Mouse (Mus musculus) neutrophil, adult 5-6 weeks (primary cell): ENCODE measurements at regions not wholly inside any gene's neighbourhood (a gene's known extent, or its start where the extent isn't known, plus 50 kb on each side); places are given as distances from the start of the nearest gene placed in this dataset.

Source experiments
- ATAC-seq: fragments of 151-379, 151-347 bp; 2 replicates; pipeline ENCODE4 v1.8.0; 2017; ENCODE audit warnings: mild to moderate bottlenecking, moderate TSS enrichment; ENCODE audit not compliant: insufficient number of reproducible peaks, poor library complexity, low FRiP score, severe bottlenecking; ENCODE audit errors: extremely low read depth

- no peak for ATAC-seq
These were observed 181.7 kb upstream of the Klf14 start for GRCm38 (mm10) chr6:31140593-31140992.

GRCm38 (mm10) chr6:31141486-31141885, 182.6 kb upstream of the Klf14 start:
- no peak for ATAC-seq

DNA sequence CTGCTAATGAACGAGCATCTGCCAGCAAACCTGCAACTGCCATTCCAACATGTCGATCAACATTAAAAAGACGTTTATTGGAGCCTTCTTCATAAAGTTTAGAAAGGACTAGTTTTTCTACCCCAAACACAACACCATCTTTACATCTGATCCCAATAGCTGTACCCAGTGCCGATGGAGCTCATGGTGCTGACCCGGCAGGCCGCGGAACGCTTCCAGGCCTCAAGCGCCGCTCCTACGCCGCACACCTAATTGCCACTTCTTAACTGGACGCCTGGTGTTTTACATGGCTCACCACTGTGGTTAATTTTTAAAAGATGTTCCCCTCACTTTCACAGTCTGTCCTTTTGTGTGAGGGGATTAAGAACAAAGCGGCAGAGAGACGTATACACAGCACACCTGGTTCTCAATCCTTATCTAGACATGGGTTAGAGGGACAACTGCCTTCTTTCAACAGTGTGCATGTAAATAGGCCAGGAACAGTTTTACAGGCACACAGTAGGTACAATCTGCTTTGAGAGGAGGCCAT, 183.7 kb upstream of the Klf14 start:
- ATAC-seq = peak; percentile 45

- no peak for ATAC-seq
These were observed 186.8 kb upstream of the Klf14 start for GRCm38 (mm10) chr6:31145687-31146086.

DNA sequence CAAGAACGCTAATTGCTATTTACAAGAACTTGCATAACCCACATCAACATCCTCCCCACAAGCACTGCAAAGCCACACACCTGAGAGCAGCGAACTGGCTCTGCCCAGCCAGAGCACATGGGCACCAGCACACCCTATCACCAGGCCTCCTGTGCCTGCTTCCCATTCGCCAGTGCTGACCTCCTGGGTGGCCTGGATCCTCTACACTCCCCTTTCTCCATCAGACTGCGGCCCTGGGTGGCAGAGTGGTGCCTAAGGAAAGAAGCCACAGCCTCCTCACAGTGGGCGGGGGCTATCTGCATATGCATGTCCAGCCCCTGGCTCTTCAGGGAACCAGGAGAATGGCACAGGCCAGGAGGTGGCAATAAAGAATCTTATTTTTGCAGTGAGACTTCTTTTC, 187.9 kb upstream of the Klf14 start:
- ATAC-seq = no peak

DNA sequence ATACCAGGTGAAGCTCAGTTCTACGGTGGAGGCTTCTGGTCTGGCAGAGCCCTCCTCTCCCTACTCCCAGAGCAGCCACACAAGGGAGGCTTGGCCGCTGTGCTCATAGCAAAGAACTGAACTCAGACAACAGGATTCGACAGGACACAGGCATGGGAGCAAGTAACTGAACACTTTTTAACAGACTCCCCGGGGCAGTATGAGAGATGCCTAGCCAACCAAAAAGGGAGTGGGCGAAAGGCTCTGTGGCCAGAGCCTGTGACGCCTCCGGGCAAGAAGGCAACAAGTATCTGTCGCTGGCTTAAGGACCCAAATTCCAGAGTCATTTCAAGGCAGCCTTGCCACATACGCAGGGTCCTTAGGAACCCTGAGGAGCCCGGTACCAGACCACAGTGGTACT, 188.8 kb upstream of the Klf14 start:
- ATAC-seq = no peak

- no peak for ATAC-seq
These were observed 189.5 kb upstream of the Klf14 start for GRCm38 (mm10) chr6:31148311-31148856.

GRCm38 (mm10) chr6:31149164-31149563, 190.3 kb upstream of the Klf14 start:
- ATAC-seq = no peak

DNA sequence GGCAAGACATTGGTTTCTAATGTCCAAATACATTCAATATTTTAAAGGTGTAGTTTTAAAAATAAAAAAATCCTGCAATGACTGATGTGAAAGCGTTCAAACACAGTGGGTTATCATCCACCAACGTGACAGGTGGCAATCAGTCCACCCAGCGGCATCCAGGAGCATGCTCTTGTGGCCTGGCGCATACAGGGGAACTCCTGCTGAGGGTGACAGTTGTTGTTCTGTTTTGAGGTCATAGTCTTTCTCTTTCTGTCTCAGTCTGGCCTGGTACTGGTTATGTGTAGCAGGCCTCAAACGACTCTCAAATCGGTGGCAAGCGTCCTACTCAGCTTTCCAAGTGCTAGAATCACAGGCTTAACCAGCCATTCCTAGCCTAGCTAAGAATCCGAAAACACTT, 191.5 kb upstream of the Klf14 start:
- ATAC-seq = no peak

DNA sequence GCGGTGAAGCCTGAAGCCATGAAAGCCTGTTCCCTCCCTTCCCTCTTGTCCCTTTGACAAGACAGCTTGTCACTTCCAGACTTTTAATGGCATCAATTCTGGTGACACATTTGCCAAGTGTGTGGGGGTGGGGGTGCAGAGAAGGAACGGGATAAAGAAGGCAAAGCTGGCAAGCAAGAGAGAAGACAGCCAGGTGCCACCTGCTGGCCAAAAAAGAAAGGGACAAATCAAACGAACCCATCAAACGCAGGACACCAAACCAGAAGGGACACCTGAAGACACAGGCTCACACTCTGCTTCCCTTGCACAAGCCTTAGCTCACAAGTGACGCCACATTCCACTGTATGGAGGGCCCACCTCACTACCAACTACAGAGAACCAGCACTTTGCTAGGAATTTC, 197.0 kb upstream of the Klf14 start:
- ATAC-seq = no peak

GRCm38 (mm10) chr6:31156999-31157398, 198.1 kb upstream of the Klf14 start:
- peak; percentile 75; the same call in 1 of the 2 replicates for ATAC-seq

GRCm38 (mm10) chr6:31157429-31157828, 198.6 kb upstream of the Klf14 start:
- ATAC-seq = no peak

DNA sequence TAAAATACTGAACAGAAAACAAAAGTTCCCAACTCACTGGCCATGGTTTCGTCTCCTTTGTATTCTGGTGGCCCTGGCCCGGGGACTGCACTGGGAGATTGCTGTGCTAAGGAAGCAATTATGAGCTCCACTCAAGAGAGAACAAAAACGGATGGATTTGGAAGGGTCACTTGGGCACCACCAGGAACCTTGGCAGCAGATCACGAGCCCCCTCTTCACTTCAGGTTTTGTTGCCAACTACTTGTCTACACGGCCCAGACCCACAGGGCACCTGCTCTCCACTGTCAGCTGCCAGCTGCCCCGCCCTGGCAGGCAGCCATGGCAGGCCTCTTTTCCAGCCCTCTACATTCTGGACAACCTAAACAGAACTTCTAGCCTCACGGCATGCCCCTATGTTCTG, 199.8 kb upstream of the Klf14 start:
- no peak for ATAC-seq

DNA sequence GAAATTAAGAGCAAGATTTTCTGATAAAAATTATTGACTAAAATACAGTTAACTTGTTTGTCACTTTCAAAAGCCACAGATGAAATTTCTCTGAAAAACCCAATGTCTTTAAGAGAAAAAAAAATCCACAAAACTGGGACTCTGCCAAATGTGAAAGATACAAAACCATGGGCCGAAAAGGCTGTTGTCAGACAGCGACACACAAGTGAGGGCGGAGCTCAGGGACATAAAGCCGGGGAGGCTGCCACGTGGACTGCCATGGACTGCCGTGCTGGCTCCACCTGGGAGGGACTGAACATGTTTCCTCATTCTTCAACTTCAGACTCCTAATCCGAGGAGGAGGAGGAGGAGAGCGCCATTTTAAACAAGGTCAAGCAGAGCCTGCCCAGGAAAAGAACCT, 200.4 kb upstream of the Klf14 start:
- no peak for ATAC-seq

GRCm38 (mm10) chr6:31159935-31160670, 201.2 kb upstream of the Klf14 start:
- ATAC-seq = no peak

DNA sequence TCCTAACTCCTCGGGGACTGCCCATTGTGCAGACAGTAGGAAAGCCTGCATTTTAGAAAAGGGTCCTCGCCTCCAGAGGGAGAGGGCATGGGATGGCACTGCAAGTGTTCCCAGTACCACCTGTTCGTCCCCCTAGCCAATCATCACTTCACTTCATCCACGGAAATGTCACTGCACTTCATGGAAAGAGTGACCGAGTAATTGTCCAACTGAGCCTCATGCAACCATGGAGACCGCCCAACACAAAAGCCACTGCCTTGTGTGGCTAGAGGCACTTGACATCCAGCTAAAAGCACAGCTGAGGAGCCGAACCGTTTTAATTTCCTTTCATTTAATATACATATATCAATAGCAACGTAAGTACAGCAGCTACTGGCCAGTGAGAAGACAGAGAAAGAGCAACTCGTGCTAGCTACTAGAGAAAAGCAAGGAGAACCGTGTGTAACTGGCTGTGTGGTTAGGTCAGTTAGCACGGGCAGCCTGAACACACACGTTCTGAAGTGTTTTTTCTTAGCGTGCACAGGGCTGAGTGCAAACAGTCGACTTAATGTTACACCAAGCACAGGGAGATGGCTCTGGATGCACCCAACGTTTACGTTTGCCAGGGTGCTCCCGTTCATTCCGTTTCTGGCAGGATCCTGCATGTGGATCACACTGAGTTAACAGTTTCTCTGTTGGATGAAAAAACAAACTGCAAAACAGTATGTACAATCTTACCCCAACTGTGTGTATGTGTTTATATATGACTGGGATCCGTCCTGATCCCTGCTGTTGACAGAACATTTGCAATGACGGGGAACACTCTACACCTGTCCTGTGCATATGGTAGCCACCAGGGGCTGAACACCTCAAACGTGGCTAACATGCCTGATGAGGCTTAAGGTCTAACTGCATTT, 202.8 kb upstream of the Klf14 start:
- ATAC-seq = no peak

- ATAC-seq = no peak
These were observed 206.1 kb upstream of the Klf14 start for GRCm38 (mm10) chr6:31165011-31165410.

DNA sequence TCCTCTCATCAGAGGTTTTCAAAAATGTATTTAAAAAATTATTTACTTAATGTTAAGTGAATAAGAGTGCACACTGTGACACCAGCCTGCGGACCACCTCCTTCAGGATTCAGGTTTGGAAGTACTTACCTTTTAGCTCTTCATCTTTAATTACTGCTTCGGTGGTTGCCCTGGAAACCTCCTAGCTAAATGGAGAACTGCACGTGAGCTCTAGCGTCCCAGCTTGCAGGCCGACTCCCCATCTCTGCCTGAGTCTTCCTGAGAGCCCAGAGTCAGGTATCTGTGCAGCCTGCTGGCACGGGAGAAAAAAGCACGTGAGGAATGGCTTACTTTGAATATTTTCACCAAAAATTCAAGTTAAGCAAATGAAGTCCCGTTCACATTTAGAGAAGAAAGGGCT, 207.5 kb upstream of the Klf14 start:
- no peak for ATAC-seq

GRCm38 (mm10) chr6:31167732-31168131, 208.9 kb upstream of the Klf14 start:
- ATAC-seq = no peak

DNA sequence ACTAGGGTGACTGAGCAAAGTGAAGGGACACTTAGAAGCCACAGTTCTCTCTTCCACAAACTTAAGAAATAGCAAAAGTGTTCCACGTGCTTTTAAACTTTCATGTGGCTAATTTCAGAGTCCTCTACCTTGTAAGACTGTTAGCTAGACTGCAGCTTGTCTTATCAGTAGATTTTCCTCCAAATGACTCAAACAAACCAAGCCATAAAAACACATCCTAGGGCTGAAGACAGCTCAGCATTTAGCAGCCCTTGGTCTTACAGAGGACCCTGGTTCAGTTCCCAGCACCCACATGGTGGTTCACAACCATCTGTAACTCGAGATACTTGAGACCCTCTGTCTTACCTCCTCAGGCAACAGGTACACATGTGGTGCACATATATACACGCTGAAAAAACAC, 209.9 kb upstream of the Klf14 start:
- no peak for ATAC-seq
